ENCODE assay signal across 12 mouse cellular contexts in genomic region chr11:119802947-119803346, GRCm38 (mm10).
"Had no signal": no experiment of that assay in that cellular context is flagged by ENCODE, and none has a peak within 500 bp of the region (broad histone marks: within the 10 kb centered on the region; RNA-seq: fewer than 3 reads in every experiment).

No protein-coding gene starts in this region.

- H3K9ac ChIP-seq: limb, embryonic 13.5 days; liver, embryonic 14.5 days; midbrain, embryonic 12.5 days; neural tube, embryonic 12.5 days; stomach, embryonic 15.5 days had no signal

- H3K9me3 ChIP-seq: limb, embryonic 13.5 days; megakaryocyte, embryonic 14.5 days; midbrain, embryonic 12.5 days; neural tube, embryonic 12.5 days; stomach, embryonic 15.5 days had no signal

- ATAC-seq: intestine, postnatal 0 days had no signal

- H3K4me2 ChIP-seq: limb, embryonic 13.5 days; midbrain, embryonic 12.5 days; neural tube, embryonic 12.5 days; stomach, embryonic 15.5 days had no signal

- DNase-seq: kidney, postnatal 10 days; kidney, postnatal 4 days; lung, adult 18-20 months; lung, postnatal 4 days; right cerebral cortex, postnatal 14 days had no signal

- H3K4me3 ChIP-seq: limb, embryonic 13.5 days; midbrain, embryonic 12.5 days; neural tube, embryonic 12.5 days; stomach, embryonic 15.5 days had no signal

- H3K36me3 ChIP-seq: neural tube, embryonic 12.5 days; stomach, embryonic 15.5 days had no signal

- H3K27ac ChIP-seq: limb, embryonic 13.5 days; liver, embryonic 14.5 days; midbrain, embryonic 12.5 days; neural tube, embryonic 12.5 days; stomach, embryonic 15.5 days had no signal

- H3K27me3 ChIP-seq: limb, embryonic 13.5 days; midbrain, embryonic 12.5 days; neural tube, embryonic 12.5 days; stomach, embryonic 15.5 days had no signal
